Mouse (Mus musculus) megakaryocyte-erythroid progenitor cell, adult 5-6 weeks (primary cell): ENCODE measurements around the gene Hoxa11. TPM values are rescaled to one million over a fixed set of nuclear protein-coding genes. Genes with fewer than 3 reads are reported as not detected.

Experiments used
- ATAC-seq: replicated peaks from 2 replicates; pipeline ENCODE4 v1.8.0; 2016; ENCODE audit warnings: mild to moderate bottlenecking, inconsistent platforms; ENCODE audit not compliant: severe bottlenecking, poor library complexity, low FRiP score, low TSS enrichment
- total RNA-seq, 2 experiments: library from RNA; stranded (forward) in 1 of 2; stranded (reverse) in 1 of 2; fragments of 200-1000, 215-1000 nt in 1 of 2; fragments of >200 nt in 1 of 2; fragmentation: Nextera tagmentation in 1 of 2; gene quantifications; 2 replicates each; pipeline ENCODE4 v1.2.3; 2014 to 2017

Gene Hoxa11
- total RNA-seq, 2 experiments from 2014 or later: not detected

- ATAC-seq: no peak
These were observed 45.4 kb downstream of the Hoxa11 start for GRCm38 (mm10) chr6:52200073-52200750.

GRCm38 (mm10) chr6:52197271-52197670 is 48.3 kb downstream of the Hoxa11 start:
- no peak for ATAC-seq

GRCm38 (mm10) chr6:52196811-52197210 is 48.8 kb downstream of the Hoxa11 start:
- no peak for ATAC-seq

- ATAC-seq: no peak
These were observed 50.9 kb downstream of the Hoxa11 start for GRCm38 (mm10) chr6:52194690-52195089.

Other genes starting within 250 kb of the Hoxa11 start
- 18.5 and 30.0 TPM in 2 replicates for gene Skap2, start 233.3 kb downstream of the Hoxa11 start, total RNA-seq (2014; fragmentation: Nextera tagmentation)
- gene Skap2, start 233.3 kb downstream of the Hoxa11 start, total RNA-seq (2017): 44.3 and 66.4 TPM in 2 replicates
- gene Hoxa1, start 87.5 kb downstream of the Hoxa11 start, total RNA-seq (2014; fragmentation: Nextera tagmentation): not detected in 2 replicates
- gene Hoxa1, start 87.5 kb downstream of the Hoxa11 start, total RNA-seq (2017): 0.34 TPM in 1 of 2 replicates, not detected in the other
- 1.4 TPM in 1 of 2 replicates, not detected in the other for gene Hoxa2, start 81.0 kb downstream of the Hoxa11 start, total RNA-seq (2014; fragmentation: Nextera tagmentation)
- gene Hoxa2, start 81.0 kb downstream of the Hoxa11 start, total RNA-seq (2017): not detected in 2 replicates
- gene 5730596B20Rik, start 68.3 kb downstream of the Hoxa11 start, total RNA-seq (2014; fragmentation: Nextera tagmentation): not detected in 2 replicates
- gene 5730596B20Rik, start 68.3 kb downstream of the Hoxa11 start, total RNA-seq (2017): not detected in 2 replicates
- gene Hoxa4, start 54.1 kb downstream of the Hoxa11 start, total RNA-seq (2014; fragmentation: Nextera tagmentation): 1.9 and 2.2 TPM in 2 replicates
- 0.46 and 0.66 TPM in 2 replicates for gene Hoxa4, start 54.1 kb downstream of the Hoxa11 start, total RNA-seq (2017)
- 1.1 and 2.6 TPM in 2 replicates for gene Hoxa5, start 41.2 kb downstream of the Hoxa11 start, total RNA-seq (2014; fragmentation: Nextera tagmentation)
- gene Hoxa5, start 41.2 kb downstream of the Hoxa11 start, total RNA-seq (2017): 0.56 and 0.76 TPM in 2 replicates
- gene Hoxa6, start 37.1 kb downstream of the Hoxa11 start, total RNA-seq (2014; fragmentation: Nextera tagmentation): 1.5 TPM in 1 of 2 replicates, not detected in the other
- not detected in 2 replicates for gene Hoxa6, start 37.1 kb downstream of the Hoxa11 start, total RNA-seq (2017)
- gene Hoxa3, start 32.5 kb downstream of the Hoxa11 start, total RNA-seq (2014; fragmentation: Nextera tagmentation): 0.77 and 1.4 TPM in 2 replicates
- not detected in 2 replicates for gene Hoxa3, start 32.5 kb downstream of the Hoxa11 start, total RNA-seq (2017)
- not detected in 2 replicates for gene Gm28308, start 32.5 kb downstream of the Hoxa11 start, total RNA-seq (2014; fragmentation: Nextera tagmentation)
- gene Gm28308, start 32.5 kb downstream of the Hoxa11 start, total RNA-seq (2017): not detected in 2 replicates
- gene Hoxa7, start 24.0 kb downstream of the Hoxa11 start, total RNA-seq (2014; fragmentation: Nextera tagmentation): 3.4 and 4.1 TPM in 2 replicates
- 2.6 and 3.1 TPM in 2 replicates for gene Hoxa7, start 24.0 kb downstream of the Hoxa11 start, total RNA-seq (2017)
- 7.6 and 9.7 TPM in 2 replicates for gene Hoxa9, start 14.7 kb downstream of the Hoxa11 start, total RNA-seq (2014; fragmentation: Nextera tagmentation)
- 10.3 and 27.1 TPM in 2 replicates for gene Hoxa9, start 14.7 kb downstream of the Hoxa11 start, total RNA-seq (2017)
- not detected in 2 replicates for gene Hoxa10, start 5.0 kb downstream of the Hoxa11 start, total RNA-seq (2014; fragmentation: Nextera tagmentation)
- 0.34 TPM in 1 of 2 replicates, not detected in the other for gene Hoxa10, start 5.0 kb downstream of the Hoxa11 start, total RNA-seq (2017)
- gene Hoxa13, start 15.1 kb upstream of the Hoxa11 start, total RNA-seq (2014; fragmentation: Nextera tagmentation): not detected in 2 replicates
- not detected in 2 replicates for gene Hoxa13, start 15.1 kb upstream of the Hoxa11 start, total RNA-seq (2017)
- gene Evx1, start 67.7 kb upstream of the Hoxa11 start, total RNA-seq (2014; fragmentation: Nextera tagmentation): not detected in 2 replicates
- not detected in 2 replicates for gene Evx1, start 67.7 kb upstream of the Hoxa11 start, total RNA-seq (2017)